Mouse (Mus musculus): ENCODE measurements at regions not wholly inside any gene's neighbourhood (a gene's known extent, or its start where the extent isn't known, plus 50 kb on each side); places are given as distances from the start of the nearest gene placed in this dataset.

DNA sequence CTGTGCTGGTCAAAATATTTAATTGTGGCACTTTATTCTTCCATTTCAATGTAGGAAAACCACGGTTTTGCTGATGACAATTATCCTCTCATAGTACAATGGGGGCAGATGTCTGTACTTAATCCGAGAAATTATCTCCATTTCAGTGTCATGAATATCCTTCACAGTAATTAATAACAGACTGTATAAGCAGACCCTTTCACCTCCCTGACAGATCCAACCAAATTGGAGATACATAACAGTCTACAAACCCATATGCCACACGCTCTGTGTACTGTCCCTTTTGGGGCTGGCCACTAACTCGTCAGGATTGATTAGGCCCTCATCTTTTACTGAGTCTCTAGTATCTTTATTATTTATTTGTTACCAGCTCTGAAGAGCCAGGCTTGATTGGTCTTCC lies 212.6 kb upstream of the Igfbp7 start:
- DNase-seq (ENCODE audit: low read depth, low spot score), result no peak

DNA sequence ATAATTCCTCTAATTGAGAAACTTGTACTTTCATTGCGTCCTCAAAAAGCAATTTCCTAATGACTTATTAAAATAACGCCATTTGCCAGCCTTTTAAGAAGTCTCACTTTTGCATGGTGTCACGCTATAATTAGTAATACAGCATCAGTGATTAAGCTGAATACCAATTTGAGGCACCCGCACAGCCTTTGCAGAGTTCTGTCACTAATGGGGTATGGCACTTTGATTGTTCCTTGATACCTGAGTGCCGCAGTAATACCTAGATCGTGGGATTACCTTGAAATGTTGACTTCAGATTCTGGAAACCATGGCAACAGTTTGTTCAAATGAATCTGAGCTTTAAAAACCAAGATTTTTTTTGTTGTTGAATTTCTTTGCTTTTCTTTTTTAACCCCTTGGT lies 202.7 kb upstream of the Igfbp7 start:
- DNase-seq (ENCODE audit: low read depth, low spot score), result no peak

DNA sequence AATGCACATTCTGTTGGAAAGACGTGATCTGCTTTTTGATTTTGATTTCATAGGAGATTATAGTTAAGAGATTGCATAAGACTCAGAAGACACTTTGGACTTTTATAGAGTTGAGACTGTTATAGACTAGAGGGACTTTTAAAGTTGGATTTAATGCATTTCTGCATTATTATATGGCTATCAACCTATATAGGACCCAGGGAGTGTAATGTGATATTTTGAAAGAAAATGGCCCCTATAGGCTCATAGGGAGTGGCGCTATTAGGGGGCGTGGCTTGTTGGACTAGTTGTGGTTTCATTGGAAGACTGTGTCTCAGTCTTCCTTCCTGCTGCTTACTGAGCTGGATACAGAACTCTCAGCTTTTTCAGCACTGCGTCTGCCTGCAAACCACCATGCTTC lies 186.9 kb upstream of the Igfbp7 start:
- no peak for DNase-seq (ENCODE audit: low read depth, low spot score)

DNA sequence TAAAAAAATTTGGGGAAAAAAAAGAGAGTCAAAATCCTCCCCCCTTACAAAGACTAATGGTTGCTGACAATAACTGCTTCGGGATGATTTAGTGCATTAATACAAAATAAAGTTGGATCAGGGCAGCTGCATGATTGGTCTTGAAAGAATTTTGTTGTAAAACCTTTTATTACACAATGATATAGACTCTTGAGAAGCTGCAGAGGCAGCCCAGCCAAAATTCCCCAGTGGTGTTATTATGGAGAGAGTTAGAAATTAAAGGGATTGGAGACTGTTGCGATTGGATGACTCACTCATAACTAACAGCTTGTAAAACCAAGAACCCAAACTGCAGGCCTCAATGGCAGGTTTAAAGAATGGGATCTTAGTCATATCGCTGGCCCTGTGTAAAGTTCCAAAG lies 181.4 kb upstream of the Igfbp7 start:
- no peak for DNase-seq (ENCODE audit: low read depth, low spot score)

DNA sequence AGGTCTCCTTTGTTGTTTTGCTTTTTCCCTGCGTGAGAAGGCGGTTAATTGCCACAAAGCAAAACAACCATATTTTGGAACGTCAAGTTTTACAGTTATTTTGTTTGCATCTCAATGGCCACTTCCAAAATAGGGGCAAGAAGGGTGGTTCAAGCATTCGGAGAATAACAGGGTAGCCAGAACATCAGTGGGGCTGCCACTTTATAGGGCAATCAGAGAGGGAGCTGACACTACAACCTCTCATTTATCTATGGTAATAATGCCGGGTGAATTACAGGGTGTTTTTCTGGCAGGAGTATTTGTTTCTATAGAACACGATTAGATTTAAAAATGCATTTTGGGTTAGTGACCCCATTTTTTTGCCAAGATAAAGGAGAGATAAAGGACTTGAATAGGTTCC lies 173.9 kb upstream of the Igfbp7 start:
- DNase-seq (ENCODE audit: low read depth, low spot score), result no peak

DNA sequence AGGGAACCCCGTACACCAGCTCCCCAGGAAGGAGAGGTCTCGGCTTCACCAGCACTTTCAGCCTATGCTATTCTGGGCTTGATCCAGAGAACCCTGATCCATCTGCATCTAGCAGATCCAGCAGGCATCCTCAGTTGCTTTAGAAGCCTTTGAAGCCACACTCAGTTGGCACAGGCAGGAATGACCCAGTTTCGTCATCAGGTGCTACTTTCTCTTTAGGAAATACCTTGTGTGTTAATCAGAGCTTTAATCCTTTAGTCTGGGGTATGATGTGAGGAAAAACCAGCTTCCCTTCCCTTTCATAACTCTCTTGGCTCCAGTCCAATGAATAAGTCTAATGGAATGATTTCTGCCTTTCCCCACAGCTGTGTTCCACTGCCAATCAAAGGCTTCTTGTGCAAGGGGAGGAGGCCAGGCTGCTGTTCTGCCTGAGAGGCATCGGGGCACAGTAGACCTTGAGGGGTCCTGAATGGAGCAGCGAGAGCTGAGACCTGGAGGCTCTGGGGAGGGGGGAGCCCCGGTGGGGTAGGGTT lies 173.3 kb upstream of the Igfbp7 start:
- DNase-seq (ENCODE audit: low read depth, low spot score), result peak; percentile 29

DNA sequence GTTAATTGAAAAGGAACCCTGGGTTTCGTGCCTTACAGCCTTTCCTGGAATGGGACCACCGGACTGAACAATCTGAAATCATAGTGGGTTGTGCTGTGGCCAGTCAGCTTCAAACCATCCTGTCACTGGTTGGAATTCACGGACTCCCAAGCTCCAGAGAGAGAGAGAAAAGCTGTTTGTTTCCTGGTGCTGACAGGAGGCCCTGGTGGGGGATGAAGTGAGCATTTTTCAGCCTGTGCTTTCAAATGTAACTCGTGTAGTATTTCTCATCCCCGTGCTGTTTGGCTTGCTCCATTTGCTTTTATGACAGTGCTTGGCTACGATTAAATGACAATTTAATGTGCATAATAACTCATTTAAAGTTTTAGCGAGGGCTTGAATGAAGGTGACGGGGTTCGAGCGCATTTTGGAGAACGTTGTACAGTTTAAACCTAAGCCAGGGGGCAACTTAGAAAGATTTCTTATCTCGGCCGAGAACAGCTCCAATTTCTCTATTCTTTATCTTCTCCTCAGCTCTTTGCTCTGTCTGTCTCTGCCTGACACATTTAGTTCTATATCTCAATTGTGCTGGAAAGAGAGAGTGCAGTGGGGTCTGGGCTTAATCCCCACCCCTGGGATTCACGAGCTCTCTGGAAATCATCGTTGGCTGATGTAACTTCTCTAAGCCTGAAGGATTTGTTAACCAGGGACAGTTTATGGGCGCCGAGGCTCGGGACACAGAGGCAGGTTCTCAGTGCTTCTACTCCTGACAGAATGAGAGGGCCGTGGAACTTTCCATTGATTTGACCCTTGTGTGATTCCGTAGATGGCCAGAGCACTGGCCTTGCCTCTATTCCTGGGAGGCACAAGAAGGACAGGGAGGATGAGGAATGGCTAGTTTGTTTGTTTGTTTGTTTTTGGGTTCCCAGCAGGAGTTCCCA lies 172.2 kb upstream of the Igfbp7 start:
- DNase-seq (ENCODE audit: low read depth, low spot score), result no peak

DNA sequence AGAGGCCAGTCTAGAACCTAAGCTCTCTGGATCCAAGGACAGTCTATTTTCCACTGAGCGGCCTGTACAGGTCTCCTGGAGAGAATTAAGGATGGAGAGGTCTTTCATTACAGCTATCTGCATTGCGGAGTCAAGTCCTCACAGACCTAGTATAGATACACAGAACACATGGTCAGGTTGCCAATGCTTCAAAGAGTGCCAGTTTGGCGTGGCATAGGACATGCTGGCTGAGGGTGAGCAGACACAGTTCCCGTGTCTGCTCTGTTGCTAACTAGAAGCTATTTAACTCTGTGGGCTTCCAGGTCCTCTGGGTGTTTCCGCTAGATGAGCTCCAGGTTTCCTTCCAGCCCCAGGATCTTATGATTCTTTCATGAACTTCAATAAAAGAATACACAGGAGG lies 169.0 kb upstream of the Igfbp7 start:
- no peak for DNase-seq (ENCODE audit: low read depth, low spot score)

DNA sequence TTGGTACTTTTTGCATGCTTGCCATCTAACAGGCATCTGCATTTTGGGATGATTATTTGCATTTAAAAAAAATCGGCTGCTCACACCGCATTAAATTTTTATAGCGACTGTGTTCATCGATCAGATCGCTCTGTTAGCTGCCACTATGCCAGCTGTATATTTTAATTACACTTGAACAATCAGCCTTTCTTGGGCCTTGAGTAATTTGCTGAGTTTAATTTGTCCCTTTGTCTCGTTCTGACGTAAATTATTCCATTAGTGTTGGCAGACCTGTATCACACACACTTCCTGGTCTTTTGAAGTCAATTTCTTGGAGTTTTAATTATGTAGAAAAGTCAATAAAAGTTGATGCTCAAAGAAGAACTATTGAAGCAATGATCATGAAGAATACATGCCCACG lies 167.9 kb upstream of the Igfbp7 start:
- no peak for DNase-seq (ENCODE audit: low read depth, low spot score)

DNA sequence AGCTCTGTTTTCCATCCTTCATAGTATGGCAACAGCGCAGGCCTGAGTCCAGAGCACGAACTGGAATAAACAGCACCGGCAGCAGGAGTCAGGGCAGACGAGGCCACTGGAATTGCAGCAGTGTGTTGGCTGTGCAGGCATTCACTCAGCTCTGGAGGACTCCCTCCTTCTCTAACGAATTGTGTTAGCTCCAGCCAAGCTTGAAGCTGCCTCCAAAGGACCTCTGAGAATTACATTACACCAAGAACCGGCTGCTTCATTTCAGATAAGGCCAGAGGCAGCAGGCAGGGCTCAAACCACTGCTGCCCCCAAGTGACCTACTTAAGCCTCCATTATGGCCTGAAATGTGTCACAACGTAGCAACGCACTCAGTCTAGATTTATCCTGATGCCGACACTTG lies 162.5 kb upstream of the Igfbp7 start:
- DNase-seq (ENCODE audit: low read depth, low spot score), result peak; percentile 6

DNA sequence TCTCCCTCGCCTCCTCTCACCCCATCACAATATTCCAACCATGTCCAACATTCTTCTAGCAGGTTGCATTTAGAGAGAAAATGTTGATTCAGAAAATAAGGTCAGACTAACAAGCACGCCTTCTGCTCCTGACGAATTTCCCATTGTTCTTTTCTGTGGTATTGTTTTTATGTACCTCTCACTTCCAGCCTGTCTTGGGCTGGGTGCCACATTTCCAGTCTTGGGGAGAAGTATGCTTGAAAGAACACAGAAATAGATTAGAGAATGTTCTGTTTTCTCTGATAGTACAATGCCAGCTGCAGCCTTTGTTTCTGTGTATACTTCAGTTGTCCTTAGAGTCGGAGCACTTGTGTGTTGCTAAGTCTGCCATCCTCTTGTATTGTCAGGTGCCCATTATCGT lies 160.3 kb upstream of the Igfbp7 start:
- DNase-seq (ENCODE audit: low read depth, low spot score), result no peak

DNA sequence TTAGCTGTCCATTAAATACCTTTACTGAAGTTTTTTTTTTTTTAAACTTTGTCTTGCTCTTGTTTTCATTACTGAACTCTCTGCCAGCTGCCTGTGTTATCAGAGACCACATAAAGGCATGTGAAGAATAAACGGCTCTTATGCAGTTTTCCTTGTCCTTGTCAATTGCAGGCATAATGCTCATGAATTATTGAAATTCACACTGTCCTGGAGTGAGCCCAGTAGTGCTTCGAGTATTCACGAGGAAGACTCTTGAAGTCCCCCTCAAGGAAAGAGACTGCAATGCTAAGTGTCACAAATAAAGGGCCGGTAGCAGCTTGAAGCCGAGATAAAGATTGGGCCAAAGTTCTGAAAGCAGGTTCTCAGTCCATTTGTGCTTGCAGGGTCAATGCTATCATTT lies 144.7 kb upstream of the Igfbp7 start:
- DNase-seq (ENCODE audit: low read depth, low spot score), result no peak

DNA sequence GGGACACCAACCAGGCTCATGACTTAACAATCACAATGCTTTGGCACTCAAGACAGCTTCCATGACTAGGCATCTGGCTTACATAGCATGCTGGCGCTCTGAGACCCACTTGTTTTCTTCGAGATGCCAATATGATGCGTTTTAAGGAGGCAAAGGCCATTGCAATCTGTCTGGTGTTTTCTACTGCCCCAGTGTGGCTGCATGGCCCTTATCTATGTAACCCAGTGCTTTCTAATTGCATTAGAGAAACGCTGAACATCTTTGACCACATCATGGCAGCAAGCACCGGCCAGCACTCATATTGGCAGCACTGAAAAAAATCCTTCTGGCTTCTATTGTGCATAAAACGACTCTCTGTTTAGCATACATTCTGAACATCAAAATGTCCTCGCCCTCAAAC lies 144.2 kb upstream of the Igfbp7 start:
- no peak for DNase-seq (ENCODE audit: low read depth, low spot score)

DNA sequence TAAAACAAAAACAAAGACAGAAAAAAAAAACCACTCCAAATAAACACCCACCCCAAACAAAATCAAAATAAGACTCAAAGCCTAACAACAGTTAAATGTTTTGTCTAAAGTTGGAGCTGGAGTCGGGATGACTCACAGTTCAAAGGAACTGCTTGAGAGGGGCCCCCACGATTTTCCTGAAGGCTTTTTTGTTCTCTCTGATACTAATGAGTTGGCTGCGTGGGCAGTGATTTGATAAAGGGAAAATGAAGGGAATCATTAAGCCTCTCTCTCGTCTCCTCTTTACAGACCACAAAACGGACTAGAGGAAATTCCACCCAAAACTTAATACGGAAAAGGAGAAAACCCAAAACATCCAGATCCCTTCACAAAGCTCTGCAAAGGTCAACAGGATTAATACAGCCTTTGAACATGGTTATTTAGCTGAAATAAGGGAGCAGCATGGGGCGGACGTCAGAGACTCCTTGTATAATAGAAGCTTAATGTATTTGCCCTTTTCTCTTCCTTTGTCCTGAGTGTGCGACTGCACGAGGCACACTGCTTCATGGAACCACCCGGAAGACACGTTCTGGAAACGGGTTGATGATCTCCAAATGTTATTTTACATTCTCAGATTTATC lies 138.3 kb upstream of the Igfbp7 start:
- DNase-seq (ENCODE audit: low read depth, low spot score), result no peak

DNA sequence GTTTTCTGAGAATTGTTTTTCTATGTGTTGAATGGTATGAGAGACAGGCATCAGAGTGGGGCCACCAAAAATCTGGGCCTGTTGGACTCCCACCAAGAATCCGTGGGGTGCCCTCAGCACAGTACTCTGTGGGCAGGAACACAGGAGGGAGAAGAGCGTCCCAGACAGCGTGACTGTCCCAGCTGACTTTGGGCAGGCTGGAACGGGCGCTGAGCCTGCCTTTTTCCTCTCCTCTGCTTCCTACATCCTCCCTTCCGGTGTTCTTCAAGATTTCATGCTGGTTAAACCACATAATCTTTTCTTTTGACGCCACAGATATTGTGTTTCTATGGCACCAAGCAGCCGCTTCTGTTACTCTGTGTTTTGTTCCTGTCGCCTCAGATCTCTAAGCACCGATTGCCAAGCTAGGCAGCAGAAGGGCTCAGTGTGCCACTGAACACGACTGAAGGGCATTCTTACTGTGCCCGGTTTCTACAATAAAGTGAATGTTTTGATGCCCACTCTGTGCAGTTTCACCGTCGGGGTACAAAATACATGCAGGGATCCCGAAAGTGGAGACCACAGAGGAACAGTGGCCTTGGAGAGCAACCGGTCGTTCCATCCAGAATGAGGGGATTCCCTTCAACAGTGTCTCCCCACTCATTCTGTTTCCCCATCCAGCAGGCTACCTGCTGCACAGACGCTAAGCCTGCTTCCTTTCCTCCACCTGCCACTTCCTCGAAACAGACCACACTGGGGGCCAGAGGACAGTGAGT lies 124.6 kb upstream of the Igfbp7 start:
- DNase-seq (ENCODE audit: low read depth, low spot score), result no peak

DNA sequence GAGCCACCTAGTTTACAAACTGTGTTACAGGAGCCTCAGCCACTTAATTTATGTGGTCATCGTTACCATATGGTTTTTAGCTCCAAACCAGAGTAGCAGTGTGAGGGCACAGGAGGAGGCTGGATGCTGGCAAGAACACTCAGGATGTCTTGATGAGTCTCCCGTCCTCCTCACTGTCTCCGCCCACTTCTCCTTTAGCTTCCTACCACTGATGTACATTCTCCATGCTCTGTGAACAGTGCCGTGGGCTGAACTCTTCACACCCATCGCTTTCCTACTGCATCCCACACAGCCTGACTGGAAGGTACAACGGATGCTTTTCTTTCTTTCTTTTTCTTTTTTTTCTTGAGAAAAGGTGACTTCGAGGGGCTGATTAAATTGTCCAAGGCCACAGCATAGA lies 122.5 kb upstream of the Igfbp7 start:
- DNase-seq (ENCODE audit: low read depth, low spot score), result no peak

DNA sequence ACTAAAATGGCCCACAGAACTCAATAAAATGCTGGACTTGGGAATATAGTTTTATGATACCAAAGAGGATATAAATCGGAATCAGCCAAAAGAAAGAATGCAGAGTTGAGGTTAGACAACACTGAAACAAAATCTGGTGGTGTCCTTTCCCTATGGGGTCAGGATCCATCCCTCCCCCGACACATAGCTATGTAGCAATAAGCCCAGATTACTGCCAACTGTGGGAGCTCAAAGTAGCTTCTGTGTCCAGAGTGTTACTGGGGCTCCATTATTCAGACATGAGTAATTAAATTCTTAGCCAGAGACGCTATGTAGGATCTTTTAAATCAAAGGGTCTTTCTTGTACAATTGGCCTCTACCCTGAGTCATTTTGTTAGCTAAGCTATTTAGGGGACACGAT lies 109.4 kb upstream of the Igfbp7 start:
- DNase-seq (ENCODE audit: low read depth, low spot score), result no peak

DNA sequence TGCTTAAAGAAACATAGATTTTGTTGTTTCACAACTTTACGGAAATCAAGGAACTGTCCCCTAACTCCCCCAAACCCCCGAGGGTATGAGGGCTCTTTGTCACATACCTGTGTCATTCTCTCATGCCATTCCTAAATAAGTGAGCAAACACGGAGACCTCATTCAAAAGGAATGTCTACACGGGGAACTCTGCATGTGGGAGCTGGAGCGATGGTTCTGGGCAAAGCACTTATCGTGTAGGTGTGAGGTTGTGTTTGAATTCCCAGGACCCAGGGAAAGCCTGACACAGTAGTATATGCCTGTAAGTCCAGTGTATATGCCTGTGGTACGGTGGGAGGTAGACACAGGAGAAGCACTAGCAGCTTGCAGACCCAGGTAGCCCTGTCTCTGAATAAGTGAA lies 107.6 kb upstream of the Igfbp7 start:
- no peak for DNase-seq (ENCODE audit: low read depth, low spot score)

DNA sequence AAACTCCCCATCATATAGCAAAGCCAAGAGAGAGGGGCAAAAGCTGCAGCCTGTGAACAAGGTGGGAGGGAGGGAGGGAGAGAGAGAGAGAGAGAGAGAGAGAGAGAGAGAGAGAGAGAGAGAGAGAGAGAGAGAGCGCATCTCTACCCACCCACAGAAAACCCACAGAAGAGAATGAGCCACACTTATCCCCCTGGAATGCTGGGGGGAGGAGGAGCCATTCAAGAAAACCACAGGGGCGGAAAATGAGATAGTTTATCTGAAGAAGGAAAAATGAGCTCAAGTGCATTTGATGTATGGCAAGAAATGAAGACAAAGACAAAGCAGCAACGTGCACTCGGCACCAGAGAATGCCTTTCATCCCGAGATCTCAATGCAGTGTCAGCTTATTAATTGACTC lies 94.8 kb upstream of the Igfbp7 start:
- DNase-seq (ENCODE audit: low read depth, low spot score), result no peak

DNA sequence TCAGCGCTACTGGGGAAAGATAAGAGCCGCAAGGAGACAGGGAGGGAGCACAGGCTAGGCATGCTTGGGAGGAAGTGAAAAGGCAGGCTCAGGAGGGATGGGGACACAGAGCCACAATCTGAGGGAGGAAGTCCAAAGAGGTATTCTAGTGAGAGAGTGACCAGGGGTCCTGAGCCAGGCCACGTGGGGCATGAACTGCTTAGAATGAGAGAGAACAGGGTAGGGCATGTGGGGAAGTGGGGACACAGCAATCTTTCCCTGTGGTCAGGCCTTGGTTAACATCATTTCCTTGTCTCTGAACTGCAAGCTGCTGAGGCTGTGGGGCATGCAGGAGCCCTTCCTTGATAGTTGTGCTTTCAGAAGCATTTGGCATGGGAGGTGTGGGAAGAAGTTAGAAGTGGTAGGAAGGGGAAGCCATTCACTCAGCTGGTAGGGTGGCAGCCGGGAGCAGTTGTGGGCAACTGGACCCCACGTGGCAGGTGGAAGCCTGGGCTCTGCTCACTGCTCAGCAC lies 92.2 kb upstream of the Igfbp7 start:
- no peak for DNase-seq (ENCODE audit: low read depth, low spot score)

DNA sequence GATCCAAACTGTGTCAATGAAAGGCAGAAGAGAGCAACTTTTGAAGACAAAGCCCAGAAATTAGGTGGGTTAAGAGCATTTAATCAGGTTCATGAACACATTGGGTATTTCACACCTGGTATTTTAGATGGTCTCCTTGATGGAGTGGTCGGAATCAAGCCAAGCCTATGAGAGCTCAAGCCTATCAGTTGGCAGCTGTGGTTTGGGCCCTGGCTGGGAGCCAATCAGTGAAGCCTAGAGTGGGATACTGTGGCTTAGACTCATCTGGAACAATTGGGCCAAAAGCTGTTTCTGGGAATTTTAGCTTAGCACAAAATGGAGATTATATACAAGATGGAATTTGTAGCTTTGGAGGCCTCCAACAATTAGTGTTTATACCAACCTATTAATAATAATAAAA lies 86.8 kb upstream of the Igfbp7 start:
- DNase-seq (ENCODE audit: low read depth, low spot score), result no peak

DNA sequence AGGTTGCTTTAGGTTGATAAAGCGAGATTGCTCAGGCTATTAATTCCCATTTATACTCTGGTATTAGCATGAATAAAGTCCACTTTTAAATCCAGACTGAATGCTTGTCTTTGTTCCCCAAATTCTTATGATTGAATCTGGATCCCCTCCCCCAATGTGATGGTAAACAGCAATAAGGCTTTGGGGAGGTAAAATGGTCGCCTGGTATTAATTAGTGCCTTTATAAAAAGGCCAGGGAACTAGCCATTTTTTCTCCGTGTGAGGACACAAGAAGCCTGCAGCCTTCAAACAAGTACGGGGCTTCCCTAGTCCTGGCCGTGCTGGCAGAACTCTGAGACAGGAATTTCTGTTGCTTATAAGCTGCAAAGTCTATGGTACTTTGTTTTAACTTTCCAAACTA lies 81.1 kb upstream of the Igfbp7 start:
- no peak for DNase-seq (ENCODE audit: low read depth, low spot score)

Data from retina, postnatal 7 days (tissue).